9 mouse cellular contexts compared by ENCODE assay signal in the genomic region with DNA sequence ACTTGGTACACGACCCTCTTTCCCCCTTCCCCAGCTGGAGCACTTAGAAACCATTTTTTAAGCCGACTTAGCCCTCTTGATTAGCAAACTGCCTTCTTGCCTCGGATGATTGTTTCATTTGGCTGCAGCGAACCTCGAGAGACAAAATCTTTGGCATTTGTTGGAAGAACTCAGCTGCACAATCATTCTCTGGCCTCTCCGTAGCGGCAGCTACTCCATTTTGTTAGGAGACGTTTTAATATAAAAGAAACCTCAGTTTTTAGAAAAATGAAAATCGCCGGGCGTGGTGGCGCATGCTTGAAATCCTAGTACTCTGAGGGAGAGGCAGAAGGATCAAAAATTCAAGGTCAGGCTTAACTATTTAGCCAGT. TPM values are rescaled to one million over a fixed set of nuclear protein-coding genes. Genes with fewer than 3 reads are reported as not detected.
DNase-seq lines count a peak whose midpoint lies in the region; ATAC-seq and TF ChIP-seq lines count a peak whose summit lies in the region.
"Had no signal": no experiment of that assay in that cellular context is flagged by ENCODE, and none has a peak within 500 bp of the region (broad histone marks: within the 10 kb centered on the region; RNA-seq: fewer than 3 reads in every experiment).

No protein-coding gene starts in this region.

- peak overlapping the region; percentile 93 for H3K27ac ChIP-seq in heart, embryonic 11.5 days (ENCODE audit: low read depth, low read length)
- H3K27ac ChIP-seq in spleen, adult 2 months (ENCODE audit: insufficient read depth, low read length), result peak overlapping the region; percentile 14; the same call in 1 of the 2 replicates
- peak overlapping the region; percentile 93 for H3K27ac ChIP-seq in hindbrain, embryonic 13.5 days
- peak overlapping the region; percentile 94 for H3K27ac ChIP-seq in midbrain, embryonic 15.5 days

- DNase-seq in heart, postnatal 36 days, result no peak
- no peak for DNase-seq in spleen, adult 2 months (ENCODE audit: low read depth in 1 of 2, low spot score in 2 of 2)
- no peak for DNase-seq in spleen, postnatal 36 days (ENCODE audit: low spot score in 2 of 2)
- DNase-seq in right cerebral cortex, adult 2 months (ENCODE audit: low spot score in 2 of 2), result no peak

- ATAC-seq in heart, embryonic 11.5 days (replicated peaks; ENCODE audit: insufficient number of reproducible peaks, low FRiP score, low TSS enrichment), result no peak
- no peak for ATAC-seq in hindbrain, embryonic 13.5 days (ENCODE audit: low FRiP score)
- ATAC-seq in midbrain, embryonic 15.5 days (replicated peaks), result no peak
- no peak for ATAC-seq in activated CD4-positive, CD25-positive, alpha-beta regulatory T cell, adult 4 months

- H3K4me2 ChIP-seq in heart, embryonic 11.5 days, result peak overlapping the region; percentile 71
- H3K4me2 ChIP-seq in hindbrain, embryonic 13.5 days, result peak overlapping the region; percentile 97
- H3K4me2 ChIP-seq in midbrain, embryonic 15.5 days, result peak overlapping the region; percentile 87

- peak overlapping the region; percentile 75 for H3K4me3 ChIP-seq in heart, embryonic 11.5 days (ENCODE audit: low read depth, low read length)
- H3K4me3 ChIP-seq in spleen, adult 2 months (ENCODE audit: extremely low read depth, insufficient read depth, insufficient read length), result peak overlapping the region; percentile 73
- H3K4me3 ChIP-seq in hindbrain, embryonic 13.5 days, result peak overlapping the region; percentile 78
- H3K4me3 ChIP-seq in midbrain, embryonic 15.5 days, result peak overlapping the region; percentile 62

- 0 out of 2 replicates have a peak, but pooled peaks cover 2% of the 10 kb centered on the region for H3K27me3 ChIP-seq in heart, embryonic 11.5 days (ENCODE audit: control insufficient read depth, insufficient read depth, low read length)
- peaks cover 15% of the 10 kb centered on the region for H3K27me3 ChIP-seq in spleen, adult 2 months (ENCODE audit: control insufficient read depth, insufficient read depth, low read length)
- peaks cover 8% of the 10 kb centered on the region; the same call in 1 of the 2 replicates for H3K27me3 ChIP-seq in hindbrain, embryonic 13.5 days
- no peaks in the 10 kb centered on the region for H3K27me3 ChIP-seq in midbrain, embryonic 15.5 days (replicated peaks)
- H3K27me3 ChIP-seq: Patski had no signal

- no peaks in the 10 kb centered on the region for H3K9me3 ChIP-seq in heart, embryonic 11.5 days (replicated peaks; ENCODE audit: control insufficient read depth, low read length)
- no peaks in the 10 kb centered on the region for H3K9me3 ChIP-seq in hindbrain, embryonic 13.5 days
- no peaks in the 10 kb centered on the region for H3K9me3 ChIP-seq in midbrain, embryonic 15.5 days

- H3K36me3 ChIP-seq in heart, embryonic 11.5 days (ENCODE audit: control insufficient read depth, insufficient read depth, low read length), result no peaks in the 10 kb centered on the region; the same call in 1 of the 2 replicates
- no peaks in the 10 kb centered on the region for H3K36me3 ChIP-seq in spleen, adult 2 months (ENCODE audit: control insufficient read depth, insufficient read depth, low read length)
- peaks cover 5% of the 10 kb centered on the region; the same call in 1 of the 2 replicates for H3K36me3 ChIP-seq in hindbrain, embryonic 13.5 days
- H3K36me3 ChIP-seq in midbrain, embryonic 15.5 days (replicated peaks), result no peaks in the 10 kb centered on the region

- TF ChIP-seq POLR2A in spleen, adult 2 months (IDR thresholded peaks at IDR 0.05; ENCODE audit: low read depth, low read length), result no peak

- peak overlapping the region; percentile 77 for H3K9ac ChIP-seq in heart, embryonic 11.5 days (ENCODE audit: low read depth, low read length)
- H3K9ac ChIP-seq in hindbrain, embryonic 13.5 days, result peak overlapping the region; percentile 93
- peak overlapping the region; percentile 79 for H3K9ac ChIP-seq in midbrain, embryonic 15.5 days

- intact Hi-C loops in heart, postnatal 36 days (cut with DNase I), result loop anchor here (2.0 to 5.0 kb wide), 3 partner anchors 31 to 123 kb away; a partner anchor contains a TSS

- 3% methylated on average over 12 of the region's 12 CpGs for WGBS in heart, embryonic 11.5 days (ENCODE audit: insufficient replicate concordance)
- WGBS in spleen, adult 2 months, result 1% methylated on average over 12 of the region's 12 CpGs
- WGBS in hindbrain, embryonic 13.5 days, result 1% methylated on average over 12 of the region's 12 CpGs
- 2% methylated on average over 12 of the region's 12 CpGs for WGBS in midbrain, embryonic 15.5 days

- no peak for TF ChIP-seq CTCF in spleen, adult 2 months (IDR thresholded peaks at IDR 0.05; ENCODE audit: extremely low read depth, insufficient read depth, insufficient read length, insufficient replicate concordance)

- peaks cover 5% of the 10 kb centered on the region; the same call in 1 of the 2 replicates for H3K4me1 ChIP-seq in heart, embryonic 11.5 days (ENCODE audit: control insufficient read depth, insufficient read depth, low read length)
- H3K4me1 ChIP-seq in spleen, adult 2 months (ENCODE audit: control insufficient read depth, insufficient read depth, insufficient read length), result peaks cover 8% of the 10 kb centered on the region; the same call in 1 of the 2 replicates
- H3K4me1 ChIP-seq in hindbrain, embryonic 13.5 days (replicated peaks), result peaks cover 48% of the 10 kb centered on the region
- H3K4me1 ChIP-seq in midbrain, embryonic 15.5 days, result peaks cover 45% of the 10 kb centered on the region

RNA-seq across cellular contexts. Expression of a gene that starts 31.9 kb away (rescaled TPM):
- 89.6 and 96.3 TPM in 2 replicates for polyA plus RNA-seq in heart, embryonic 11.5 days (2014; fragmentation: Nextera tagmentation; extraction: Ambion mirVana)
- total RNA-seq in heart, postnatal 36 days (2021), result 10 to 100 TPM; 76.8 to 88.5 TPM
- 21.2 and 23.4 TPM in 2 replicates for polyA plus RNA-seq in spleen, adult 2 months (2012; rRNA removed)
- 114 and 117 TPM in 2 replicates for polyA plus RNA-seq in hindbrain, embryonic 13.5 days (2015; fragmentation: Nextera tagmentation; extraction: Ambion mirVana)
- polyA plus RNA-seq in midbrain, embryonic 15.5 days (2015; fragmentation: Nextera tagmentation; extraction: Ambion mirVana), result 101 and 103 TPM in 2 replicates
- polyA plus RNA-seq in activated CD4-positive, CD25-positive, alpha-beta regulatory T cell, adult 4 months (2017; shearing (Covaris generic)), result 10 to 100 TPM; 12.4 to 12.7 TPM

RNA-seq across cellular contexts. Expression of a gene that starts 33.0 kb away (rescaled TPM):
- polyA plus RNA-seq in heart, embryonic 11.5 days (2014; fragmentation: Nextera tagmentation; extraction: Ambion mirVana), result 4.3 and 4.4 TPM in 2 replicates
- total RNA-seq in heart, postnatal 36 days (2021), result 10 to 100 TPM; 77.6 to 93.0 TPM
- polyA plus RNA-seq in spleen, adult 2 months (2012; rRNA removed), result 4.1 and 4.2 TPM in 2 replicates
- 11.4 TPM in 2 replicates for polyA plus RNA-seq in hindbrain, embryonic 13.5 days (2015; fragmentation: Nextera tagmentation; extraction: Ambion mirVana)
- 14.1 and 15.1 TPM in 2 replicates for polyA plus RNA-seq in midbrain, embryonic 15.5 days (2015; fragmentation: Nextera tagmentation; extraction: Ambion mirVana)
- under 1 TPM in 1 of 2 experiments, not detected in 1; 0.09 TPM for polyA plus RNA-seq in activated CD4-positive, CD25-positive, alpha-beta regulatory T cell, adult 4 months (2017; shearing (Covaris generic))

Comparison
In these comparisons a context has a peak if more than half of its experiments do, and no peak if none do; other contexts are left out.
1. H3K27ac ChIP-seq: peak in every context shown above with its lines; median percentile 94 in midbrain, embryonic 15.5 days; 93 in heart, embryonic 11.5 days; 93 in hindbrain, embryonic 13.5 days; 14 in spleen, adult 2 months.